Mouse (Mus musculus): Measurements from ENCODE around the gene Plscr3.
A peak's percentile ranks its signal among the peaks of the same experiment; 100 is the strongest.

Plscr3 gene

DNA sequence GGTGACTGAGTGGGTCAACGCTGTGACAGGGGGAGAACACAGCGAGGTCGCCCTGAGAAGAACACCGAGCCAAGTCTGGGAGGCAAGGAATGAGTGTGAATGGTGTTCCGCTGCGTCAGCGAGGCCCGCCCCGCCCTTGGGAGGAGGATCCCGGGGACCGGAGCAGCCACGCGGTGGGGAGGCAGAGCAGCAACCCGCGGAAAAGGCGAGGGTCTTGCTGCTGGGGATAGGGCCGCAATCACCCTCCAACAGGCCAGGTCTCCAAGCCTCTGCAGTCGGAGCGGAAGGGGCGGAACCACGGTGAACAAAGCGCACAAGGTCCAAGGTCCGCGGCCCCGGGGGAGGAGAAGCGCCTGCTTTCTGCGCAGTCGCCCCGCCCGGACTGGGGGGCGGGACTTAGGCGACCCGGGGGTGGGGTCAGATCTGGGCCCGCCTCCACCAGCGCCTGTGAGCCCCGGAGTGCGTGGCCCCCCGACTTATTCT, at the start of gene Plscr3:
Gene Plscr3 (plus strand): TSS at position 179 of the 483 bp plus-strand sequence.
- DNase-seq (ENCODE audit: low read depth, low spot score), result peak; percentile 93

DNA sequence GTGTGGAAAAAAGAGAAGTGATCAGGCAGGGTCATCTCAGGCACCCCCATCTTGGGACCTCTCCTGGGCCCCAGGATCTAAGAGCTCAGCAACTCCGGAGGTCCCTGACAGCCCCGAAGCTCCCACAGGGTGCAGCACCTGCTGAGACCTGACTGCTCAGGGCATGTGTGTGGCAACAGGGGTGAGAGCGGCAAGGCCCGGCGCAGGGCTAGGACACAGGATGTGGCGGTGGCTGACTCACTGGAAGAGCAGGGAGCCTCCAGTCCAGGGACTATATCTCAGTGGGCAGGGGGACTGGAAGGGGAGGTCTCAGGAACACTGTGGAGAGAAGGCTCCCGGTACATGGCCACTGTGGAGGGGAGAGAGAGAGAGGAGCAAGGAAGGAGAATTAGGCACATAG, 48.3 kb upstream of the Plscr3 start:
- DNase-seq (ENCODE audit: low read depth, low spot score), result no peak

DNA sequence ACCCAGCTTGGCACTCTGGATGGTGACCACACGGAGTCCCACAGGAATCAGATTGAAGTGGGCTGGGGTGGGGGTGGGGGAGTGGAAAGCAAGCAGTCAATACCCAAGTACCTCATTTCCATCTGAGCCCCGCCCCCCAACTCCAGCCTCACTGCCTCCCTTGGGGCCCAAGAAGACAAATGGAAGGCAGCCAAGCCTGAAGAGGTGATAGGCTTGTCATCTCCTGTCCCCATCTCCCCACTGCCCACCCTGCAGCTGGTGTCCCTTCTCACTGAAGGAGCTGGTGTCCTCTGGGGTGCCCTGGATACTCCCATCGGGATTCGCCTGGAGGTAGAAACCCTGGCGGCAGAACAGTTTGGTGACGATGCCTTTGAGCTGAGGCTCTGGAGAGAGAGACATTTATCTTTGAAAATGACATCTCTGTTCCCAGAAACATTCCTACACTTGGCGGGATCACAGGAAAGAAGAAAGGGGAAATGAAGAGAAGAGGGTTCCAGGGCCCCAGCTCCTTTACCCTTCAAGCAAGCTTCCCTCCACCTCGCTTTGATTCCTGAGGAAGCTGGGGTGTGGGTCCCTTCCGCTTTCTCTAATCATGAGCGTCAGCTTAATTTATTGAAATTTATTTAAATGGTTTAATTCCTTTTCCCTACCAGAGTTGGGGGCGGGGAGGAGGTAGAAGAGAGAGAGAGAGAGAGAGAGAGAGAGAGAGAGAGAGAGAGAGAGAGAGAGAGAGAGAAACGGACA, 46.6 kb upstream of the Plscr3 start:
- no peak for DNase-seq (ENCODE audit: low read depth, low spot score)

DNA sequence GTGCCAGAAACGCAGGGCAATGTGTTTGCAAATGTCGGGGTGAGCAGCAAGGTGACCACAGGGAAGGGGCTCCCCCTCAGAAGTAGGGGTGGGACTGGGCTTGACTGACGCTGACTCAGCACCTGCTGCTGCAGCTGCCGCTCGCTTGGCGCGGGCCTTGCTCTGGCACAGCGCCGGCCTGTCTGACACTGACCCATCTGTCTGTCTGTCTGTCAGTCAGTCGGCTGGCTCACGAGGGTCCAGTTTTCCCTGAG, 46.1 kb upstream of the Plscr3 start:
- no peak for DNase-seq (ENCODE audit: low read depth, low spot score)

DNA sequence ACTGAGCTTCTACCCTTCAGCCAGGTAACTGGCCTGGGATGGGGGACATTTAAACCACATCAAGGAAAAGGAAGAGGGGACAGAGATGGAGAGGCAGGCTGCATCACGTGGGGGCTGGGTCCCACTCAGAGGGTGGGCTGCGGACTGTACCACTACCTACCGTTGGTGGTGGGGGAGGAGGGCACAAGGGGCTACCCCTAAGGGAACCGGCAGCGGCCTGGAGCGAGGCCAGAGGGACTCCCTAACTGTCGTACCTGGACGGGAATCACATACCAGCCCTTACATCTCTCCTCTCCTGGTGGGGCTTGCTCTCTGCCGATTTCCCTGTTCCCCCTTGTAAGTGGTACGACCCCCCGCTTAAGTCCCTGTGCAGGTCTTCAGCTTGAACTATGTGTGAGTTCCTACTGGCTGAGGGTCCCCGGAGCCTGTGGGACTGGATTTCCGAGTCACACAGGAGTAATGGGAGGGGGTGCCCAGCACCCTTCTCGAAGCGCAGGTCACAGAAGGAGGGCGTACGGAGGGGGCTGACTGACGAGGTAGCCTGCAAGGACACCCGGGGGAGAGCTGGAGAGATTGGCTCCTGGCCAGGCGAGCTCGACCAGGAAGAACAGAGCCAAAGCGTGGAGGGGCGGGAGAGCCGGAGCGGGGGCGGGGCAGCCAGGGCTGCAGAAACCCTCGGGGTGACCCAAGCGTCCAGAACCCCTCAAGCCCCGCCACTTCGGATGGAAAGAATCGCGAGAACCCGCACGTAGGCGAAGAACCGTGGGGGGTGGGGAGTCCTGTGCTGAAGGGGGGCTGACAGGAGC, 45.6 kb upstream of the Plscr3 start:
- DNase-seq (ENCODE audit: low read depth, low spot score), result peak; percentile 82

DNA sequence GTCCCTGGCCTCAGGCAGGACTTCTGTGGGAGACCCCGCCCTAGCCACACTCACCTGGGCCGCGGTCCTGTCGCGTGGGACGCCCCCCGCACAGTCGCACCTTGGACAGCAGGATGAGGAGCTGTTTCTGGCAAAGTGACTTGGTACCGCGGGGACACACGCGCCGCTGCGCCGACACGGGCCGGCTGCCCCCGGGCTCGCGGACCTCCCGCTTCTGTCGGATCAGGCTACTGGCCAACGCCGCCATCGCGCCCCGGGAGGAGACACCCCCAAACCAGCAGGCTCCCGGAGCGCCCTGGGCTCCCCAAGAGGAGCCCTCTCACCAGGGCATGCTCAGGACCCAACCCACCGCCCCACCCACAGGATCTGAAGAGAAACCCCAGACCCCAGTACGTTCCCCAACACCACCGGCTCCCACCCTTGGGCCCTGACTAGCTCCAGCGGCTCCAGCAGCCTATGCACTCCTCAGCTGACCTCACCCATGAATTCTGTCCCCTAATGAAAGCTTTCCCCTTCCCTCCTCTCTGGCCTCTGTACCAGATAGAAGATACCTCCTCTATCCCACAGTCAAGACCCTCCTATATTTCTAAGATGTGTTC, 44.7 kb upstream of the Plscr3 start, which contains the start of gene Fgf11:
Gene Fgf11 (minus strand): TSS at position 479 of the 599 bp plus-strand sequence.
- no peak for DNase-seq (ENCODE audit: low read depth, low spot score)

DNA sequence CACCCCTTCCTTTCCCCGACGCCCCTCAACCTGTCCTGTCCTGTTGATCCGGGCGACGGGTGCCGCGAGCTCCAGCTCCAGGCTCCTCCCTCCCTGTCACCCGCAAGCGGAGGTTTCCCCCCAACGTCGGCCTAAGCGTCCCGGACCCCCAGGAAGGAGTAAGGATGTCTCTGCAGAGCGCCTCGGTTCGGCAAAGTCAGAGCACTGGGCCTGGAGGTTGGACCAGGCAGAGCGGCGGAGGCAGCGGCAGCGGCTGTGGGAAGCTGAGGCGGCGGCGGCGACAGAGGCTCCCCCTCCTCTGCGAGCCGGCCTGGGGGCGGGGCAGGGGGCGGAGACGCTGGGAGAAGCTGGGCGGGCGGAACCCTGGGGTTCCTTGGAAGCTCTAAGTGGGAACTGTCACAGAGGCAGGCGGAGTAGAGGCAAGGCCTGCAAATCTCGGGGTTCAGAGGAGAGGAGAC, 43.5 kb upstream of the Plscr3 start:
- DNase-seq (ENCODE audit: low read depth, low spot score), result no peak

DNA sequence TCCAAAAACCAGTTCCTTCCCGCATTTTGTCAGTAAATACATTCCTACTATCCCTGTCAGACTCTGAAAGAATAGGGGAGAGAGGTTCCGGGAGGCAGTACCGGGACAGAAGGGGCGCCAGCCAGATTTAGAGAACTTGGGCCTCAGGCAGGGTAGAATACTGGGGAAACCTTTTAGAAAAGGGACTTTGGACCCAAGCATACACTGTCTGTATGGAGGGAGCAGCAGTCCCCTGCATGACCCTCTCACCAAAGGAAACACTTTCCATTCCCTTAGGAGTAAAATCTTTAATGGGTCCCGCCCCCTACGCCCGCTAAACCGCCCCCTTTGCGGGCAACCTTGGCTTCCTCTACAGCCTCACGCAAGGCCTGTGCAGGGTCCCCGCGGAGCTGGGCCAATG, 42.8 kb upstream of the Plscr3 start:
- no peak for DNase-seq (ENCODE audit: low read depth, low spot score)

DNA sequence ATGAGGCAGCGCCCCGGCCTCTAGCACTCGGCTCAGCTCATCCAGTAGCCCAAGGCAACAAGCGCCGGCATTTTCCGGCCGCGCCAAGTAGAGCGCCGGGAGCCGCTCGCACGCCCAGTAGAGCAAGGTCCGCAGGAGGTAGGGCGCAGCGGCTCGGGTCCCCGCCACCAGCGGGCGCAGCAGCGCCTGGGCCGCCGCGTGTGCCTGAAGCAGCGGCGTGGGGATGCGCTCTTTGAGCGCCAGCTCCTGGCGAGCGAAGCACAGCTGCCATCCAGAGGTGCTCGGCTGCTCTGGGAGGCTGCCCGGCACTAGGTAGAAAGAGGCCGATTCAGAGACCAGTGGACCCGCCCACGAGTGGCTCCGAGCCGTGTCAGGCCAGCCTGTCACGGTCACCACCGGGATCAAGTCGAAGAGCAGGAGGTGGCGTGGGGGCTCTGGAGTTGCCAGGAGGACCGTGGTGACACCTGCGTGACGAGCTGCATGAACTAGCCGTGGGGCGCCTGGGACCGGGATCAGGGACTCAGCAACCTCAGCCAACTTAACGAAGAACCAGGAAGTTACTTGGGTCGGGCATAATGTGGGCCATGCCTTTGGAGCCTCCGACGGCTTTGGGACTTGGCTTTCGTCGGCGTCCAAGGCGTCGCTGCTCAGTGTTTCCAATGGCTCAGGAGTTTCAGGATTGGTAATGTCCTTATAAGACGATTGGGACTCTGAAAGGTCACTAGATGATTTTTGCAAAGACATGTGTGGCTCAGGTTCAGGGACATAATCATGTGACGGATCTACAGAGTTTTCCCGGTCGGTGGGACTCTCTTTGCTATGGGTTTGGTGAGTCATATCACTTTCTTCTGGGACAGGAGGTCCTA, 42.2 kb upstream of the Plscr3 start:
- DNase-seq (ENCODE audit: low read depth, low spot score), result peak; percentile 57

DNA sequence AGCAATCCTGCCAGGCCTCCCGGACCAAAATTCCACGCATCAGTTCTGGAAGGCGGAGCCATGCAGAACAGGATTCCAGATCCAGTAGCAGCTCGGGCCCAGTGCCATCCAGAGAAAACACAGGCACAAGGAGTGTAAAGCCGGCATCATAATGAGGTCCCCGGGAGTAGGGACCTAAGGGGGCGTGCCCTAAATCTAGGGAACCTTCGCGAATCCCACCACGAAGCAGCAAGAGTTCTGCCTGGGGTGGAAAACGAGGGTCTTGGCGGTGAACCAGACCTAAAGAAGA, 41.6 kb upstream of the Plscr3 start:
- DNase-seq (ENCODE audit: low read depth, low spot score), result no peak

DNA sequence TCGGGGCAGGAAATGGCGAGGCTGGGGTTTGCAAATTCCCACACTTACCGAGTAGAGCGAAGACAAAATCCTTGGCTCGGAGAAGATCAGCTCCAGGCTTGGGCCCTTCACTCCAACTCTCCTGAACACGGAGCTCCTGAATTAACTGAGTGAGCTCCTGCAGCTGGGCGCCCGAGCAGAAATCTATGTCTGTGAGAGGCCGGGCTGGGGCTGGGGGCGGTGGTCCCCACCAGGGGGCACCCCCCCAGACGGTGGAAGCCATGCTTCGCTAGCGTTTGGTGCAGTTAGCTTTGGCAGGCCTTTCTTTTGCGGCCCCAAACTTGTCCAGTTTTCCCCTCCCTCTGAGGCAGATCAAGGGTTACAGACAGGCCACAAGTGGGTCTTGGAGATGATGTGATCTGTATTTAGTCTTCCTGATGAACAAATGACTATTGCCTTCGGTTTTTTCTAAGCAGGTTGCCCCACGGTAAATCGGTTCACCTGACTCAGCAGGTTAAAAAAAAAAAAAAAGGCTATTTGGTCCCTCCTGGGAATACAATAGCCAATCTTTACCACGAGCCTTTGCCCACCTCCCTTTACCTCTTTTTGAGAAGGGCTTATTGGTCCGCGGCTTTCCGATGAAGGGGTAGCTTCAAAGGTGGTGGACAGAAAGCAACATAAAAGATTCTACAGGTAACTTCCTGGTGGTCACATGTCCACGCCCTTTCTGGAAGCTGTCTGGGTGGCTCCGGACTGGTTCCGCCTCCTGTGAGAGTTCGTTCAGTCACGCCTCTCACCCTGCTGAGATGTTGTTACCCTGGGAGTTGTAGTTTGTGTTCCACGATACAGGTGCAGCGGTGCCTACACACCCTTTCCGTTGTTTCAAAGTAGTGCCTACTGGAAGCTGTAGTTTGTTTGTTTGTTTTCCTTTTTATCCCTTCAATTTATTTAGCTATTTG, 40.9 kb upstream of the Plscr3 start, which contains the start of gene Tmem102:
Gene Tmem102 (minus strand): TSS at position 653 of the 938 bp plus-strand sequence.
- DNase-seq (ENCODE audit: low read depth, low spot score), result no peak

DNA sequence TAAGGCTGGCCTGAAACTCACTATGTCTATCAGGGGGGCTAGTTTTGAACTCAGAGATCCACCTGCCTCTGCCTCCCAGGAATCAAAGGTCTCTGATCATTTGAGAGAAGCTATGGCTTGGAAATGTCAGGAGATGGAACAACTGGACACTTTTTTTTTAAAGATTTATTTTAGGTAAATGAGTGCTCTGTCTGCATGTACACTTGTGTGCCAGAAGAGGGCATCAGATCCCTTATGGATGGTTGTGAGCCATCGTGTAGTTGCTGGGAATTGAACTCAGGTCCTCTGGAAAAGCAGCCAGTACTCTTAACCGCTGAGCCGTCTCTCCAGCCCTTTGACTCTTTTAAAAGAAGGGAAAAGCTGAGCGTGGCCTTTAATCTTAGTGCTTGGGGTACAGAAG, 39.8 kb upstream of the Plscr3 start:
- DNase-seq (ENCODE audit: low read depth, low spot score), result no peak

DNA sequence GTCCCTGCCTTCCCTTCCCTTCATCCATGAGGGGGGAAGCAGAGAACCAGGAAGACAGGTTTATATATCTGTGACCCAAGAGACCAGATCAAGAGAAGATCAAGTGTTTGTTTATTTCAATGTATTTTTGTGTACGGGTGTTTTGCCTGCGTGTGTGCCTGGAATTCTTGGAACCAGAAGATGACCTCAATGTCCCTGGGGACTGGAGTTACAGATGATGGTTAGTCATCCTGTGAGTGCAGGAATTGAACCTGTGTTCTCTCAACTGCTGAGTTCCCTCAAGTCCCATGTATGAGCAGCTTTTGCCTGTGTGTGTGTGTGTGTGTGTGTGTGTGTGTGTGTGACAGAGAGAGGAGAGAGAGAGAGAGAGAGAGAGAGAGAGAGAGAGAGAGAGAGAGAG, 38.5 kb upstream of the Plscr3 start:
- DNase-seq (ENCODE audit: low read depth, low spot score), result no peak

DNA sequence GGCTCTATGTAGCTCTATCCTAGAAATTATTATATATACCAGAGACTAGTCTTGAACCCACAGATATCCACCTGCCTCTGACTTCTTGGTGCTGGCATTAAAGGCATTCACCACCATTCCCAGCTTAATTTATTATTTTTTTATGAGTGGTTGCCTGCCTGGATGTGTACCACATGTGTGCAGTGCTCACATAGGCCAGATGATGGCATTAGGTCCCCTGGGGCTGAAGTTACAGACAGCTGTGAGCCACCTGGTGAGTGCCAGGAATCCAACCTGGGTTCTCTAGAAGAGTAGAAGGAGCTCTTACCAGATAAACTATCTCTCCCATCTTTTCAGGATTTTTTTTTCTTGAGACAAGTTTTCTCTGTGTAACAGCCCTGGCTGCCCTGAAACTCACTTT, 35.9 kb upstream of the Plscr3 start:
- no peak for DNase-seq (ENCODE audit: low read depth, low spot score)

DNA sequence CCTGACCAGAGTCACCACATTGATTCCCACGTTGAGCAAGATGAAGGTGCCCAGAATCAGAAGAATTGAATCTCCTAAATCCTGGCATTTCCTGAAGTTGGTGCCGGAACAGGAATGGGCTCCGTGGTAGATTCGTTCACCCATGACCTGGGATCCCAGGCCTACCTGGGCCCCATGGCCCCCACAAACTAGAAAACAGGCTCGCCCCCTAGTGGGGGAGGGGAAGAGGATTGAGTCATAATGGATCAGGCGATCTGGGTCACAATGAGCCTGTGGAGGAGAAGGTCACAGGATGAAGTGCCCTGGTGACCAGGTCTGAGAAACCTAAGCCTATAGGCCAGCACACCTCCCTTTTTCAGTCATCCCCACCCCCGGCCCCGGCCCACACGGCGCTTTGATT, 31.0 kb upstream of the Plscr3 start, which contains the start of gene Gm39566:
Gene Gm39566 (minus strand): TSS at position 144 of the 400 bp plus-strand sequence.
- no peak for DNase-seq (ENCODE audit: low read depth, low spot score)

DNA sequence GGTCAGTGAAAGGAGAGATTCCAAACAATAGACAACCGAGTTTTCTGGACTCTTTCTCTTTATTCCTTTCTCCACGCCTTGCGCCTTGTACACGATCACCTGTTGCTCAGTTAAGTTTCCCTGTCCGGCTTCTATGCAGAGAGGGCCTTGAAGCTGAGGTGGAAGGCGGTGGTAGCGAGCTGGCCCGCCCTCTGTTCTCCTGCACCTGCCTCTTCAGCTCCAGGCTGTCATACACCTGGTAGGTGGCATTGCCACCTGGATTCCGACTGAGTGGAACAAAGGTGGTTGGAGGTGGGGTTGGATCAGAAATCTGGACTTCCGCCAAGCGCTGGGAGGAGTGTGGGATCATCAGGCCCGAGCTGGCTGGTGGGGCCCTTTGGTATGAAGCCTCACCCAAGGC, 29.7 kb upstream of the Plscr3 start:
- DNase-seq (ENCODE audit: low read depth, low spot score), result no peak

DNA sequence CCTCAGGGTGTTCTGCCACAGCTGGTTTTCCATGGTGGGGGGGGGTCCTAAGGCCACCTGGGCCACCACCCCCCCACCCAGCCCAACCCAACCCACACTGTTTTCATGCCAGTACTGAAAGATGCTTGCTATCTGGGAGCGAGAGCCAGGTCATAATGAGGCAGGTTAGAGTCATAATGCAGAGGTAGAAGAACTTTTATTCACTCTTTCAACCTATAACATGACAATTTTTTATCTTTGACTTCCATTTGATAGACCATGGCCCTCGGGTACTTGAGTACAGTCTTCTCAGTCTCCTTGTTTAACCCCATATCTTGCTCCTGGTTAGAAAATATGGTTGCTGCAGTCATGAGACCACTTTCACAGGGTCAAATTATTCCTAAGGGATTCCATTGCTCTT, 27.8 kb upstream of the Plscr3 start, which contains the start of gene Spem2:
Gene Spem2 (minus strand): TSS at position 101 of the 400 bp plus-strand sequence.
- DNase-seq (ENCODE audit: low read depth, low spot score), result no peak

DNA sequence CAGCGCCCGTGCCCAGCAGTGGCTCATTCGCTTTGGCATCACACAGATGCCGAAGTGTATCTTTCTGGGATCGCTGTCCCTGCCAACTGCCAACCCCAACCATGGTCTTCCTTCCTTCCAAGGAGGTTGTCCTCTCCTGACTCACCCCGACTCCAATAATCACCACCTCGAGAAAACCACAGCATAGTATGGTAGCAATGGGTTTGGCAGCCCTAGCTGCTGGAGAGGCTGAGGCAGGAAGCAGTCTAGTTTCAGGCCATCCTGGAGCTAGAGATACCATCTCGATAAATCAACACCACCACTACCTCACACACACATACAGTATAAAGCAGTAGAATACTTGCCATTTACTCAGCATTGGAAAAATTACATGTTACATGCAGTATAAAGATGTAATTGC, 27.3 kb upstream of the Plscr3 start:
- no peak for DNase-seq (ENCODE audit: low read depth, low spot score)

DNA sequence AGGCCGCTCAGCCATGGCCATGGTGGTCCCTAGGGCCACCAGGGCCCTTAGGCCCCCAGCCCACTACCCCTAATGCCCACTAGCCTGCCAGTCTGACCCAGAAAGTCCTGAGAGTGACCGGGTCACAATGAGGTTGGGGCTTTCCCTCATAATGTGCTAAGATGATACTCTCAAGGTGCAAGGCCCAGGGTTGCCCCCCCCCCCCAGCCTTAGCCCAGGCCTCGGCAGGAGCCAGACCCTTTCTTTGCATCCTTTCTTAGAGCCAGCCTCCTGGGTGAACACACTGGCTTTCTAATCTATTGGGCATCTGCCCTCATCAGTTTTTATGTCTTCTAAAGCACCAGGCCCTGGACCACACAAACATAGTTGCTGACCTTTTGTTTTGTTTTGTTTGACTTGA, 24.1 kb upstream of the Plscr3 start, which contains the start of gene Spem1:
Gene Spem1 (minus strand): TSS at position 101 of the 400 bp plus-strand sequence.
- no peak for DNase-seq (ENCODE audit: low read depth, low spot score)

DNA sequence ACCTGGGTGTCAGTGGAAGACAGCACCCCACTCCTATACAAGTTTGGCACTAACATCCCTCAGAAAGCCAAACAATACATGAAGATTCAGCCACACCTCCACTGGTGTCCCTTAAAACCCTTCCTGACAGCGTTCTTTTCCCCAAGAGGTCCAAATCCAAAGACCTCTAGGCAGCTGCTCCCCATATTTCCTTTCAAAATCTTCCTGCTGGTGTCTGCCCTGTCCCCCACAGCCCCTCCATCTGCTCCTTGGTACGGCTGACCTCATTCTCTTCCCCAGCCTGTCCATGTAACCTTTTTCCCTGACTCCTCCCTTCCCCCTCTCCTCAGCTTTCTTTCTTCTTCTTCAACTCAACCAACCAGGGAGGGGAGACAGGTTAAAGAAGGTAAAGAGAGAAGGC, 22.7 kb upstream of the Plscr3 start:
- no peak for DNase-seq (ENCODE audit: low read depth, low spot score)
